Mouse (Mus musculus): Measurements from ENCODE around the gene Zfp451.

Zfp451 gene

GRCm38 (mm10) chr1:33717636-33718035 is 96.8 kb downstream of the Zfp451 start:
- in situ Hi-C loops (cut with MboI) = no loop called here

GRCm38 (mm10) chr1:33714796-33715195 is 99.6 kb downstream of the Zfp451 start:
- in situ Hi-C loops (cut with MboI) = no loop called here

- in situ Hi-C loops (cut with MboI) = no loop called here
Measured at GRCm38 (mm10) chr1:33712026-33712425, 102.4 kb downstream of the Zfp451 start.
